Mouse (Mus musculus): ENCODE results near the gene Ripply3. TPM values are rescaled to one million over a fixed set of nuclear protein-coding genes. Genes with fewer than 3 reads are reported as not detected.
A peak's percentile ranks its signal among the peaks of the same experiment; 100 is the strongest.

Gene Ripply3
- polyA plus RNA-seq, 1 experiment from 2014 or later, result 4.2 TPM

- H3K9ac ChIP-seq, result peak overlapping the region; percentile 72
- H3K27ac ChIP-seq (ENCODE audit: poor library complexity, severe bottlenecking), result peak overlapping the region; percentile 95
- H3K4me3 ChIP-seq, result peak overlapping the region; percentile 39
- 0 out of 2 replicates have a peak, but pooled peaks cover 3% of the 10 kb centered on the region for H3K27me3 ChIP-seq (replicated peaks)
- peak overlapping the region; percentile 69 for H3K4me2 ChIP-seq
- H3K36me3 ChIP-seq, result 0 out of 2 replicates have a peak, but pooled peaks cover 4% of the 10 kb centered on the region
- 6% methylated on average over 30 of the region's 30 CpGs for WGBS
- ATAC-seq (ENCODE audit: insufficient number of reproducible peaks, low FRiP score), result peak; percentile 70
- H3K9me3 ChIP-seq (replicated peaks), result peaks cover 6% of the 10 kb centered on the region; the same call in 1 of the 2 replicates
- peaks cover 21% of the 10 kb centered on the region for H3K4me1 ChIP-seq (replicated peaks)
These were observed 25.7 kb upstream of the Ripply3 start for GRCm38 (mm10) chr16:94302274-94303202.

GRCm38 (mm10) chr16:94303203-94303535, 25.1 kb upstream of the Ripply3 start:
- H3K9ac ChIP-seq, result peak overlapping the region; percentile 72
- ATAC-seq (ENCODE audit: insufficient number of reproducible peaks, low FRiP score), result no peak; the same call in 1 of the 2 replicates
- H3K27ac ChIP-seq (ENCODE audit: poor library complexity, severe bottlenecking), result peak overlapping the region; percentile 95
- peaks cover 6% of the 10 kb centered on the region; the same call in 1 of the 2 replicates for H3K9me3 ChIP-seq (replicated peaks)
- H3K36me3 ChIP-seq, result 0 out of 2 replicates have a peak, but pooled peaks cover 4% of the 10 kb centered on the region
- 26% methylated on average over 6 of the region's 6 CpGs for WGBS
- 0 out of 2 replicates have a peak, but pooled peaks cover 3% of the 10 kb centered on the region for H3K27me3 ChIP-seq (replicated peaks)
- H3K4me2 ChIP-seq, result peak overlapping the region; percentile 69
- H3K4me1 ChIP-seq (replicated peaks), result peaks cover 21% of the 10 kb centered on the region
- H3K4me3 ChIP-seq, result peak overlapping the region; percentile 39

GRCm38 (mm10) chr16:94307526-94307925, 20.7 kb upstream of the Ripply3 start:
- H3K9me3 ChIP-seq (replicated peaks), result 0 out of 2 replicates have a peak, but pooled peaks cover 6% of the 10 kb centered on the region
- H3K36me3 ChIP-seq, result 0 out of 2 replicates have a peak, but pooled peaks cover 4% of the 10 kb centered on the region
- no peak overlapping the region for H3K4me2 ChIP-seq
- WGBS, result 75% methylated on average over 6 of the region's 6 CpGs
- no peak overlapping the region for H3K27ac ChIP-seq (ENCODE audit: poor library complexity, severe bottlenecking)
- no peak overlapping the region for H3K9ac ChIP-seq
- no peak overlapping the region for H3K4me3 ChIP-seq
- ATAC-seq (ENCODE audit: insufficient number of reproducible peaks, low FRiP score), result no peak
- peaks cover 22% of the 10 kb centered on the region for H3K4me1 ChIP-seq (replicated peaks)
- H3K27me3 ChIP-seq (replicated peaks), result 0 out of 2 replicates have a peak, but pooled peaks cover 3% of the 10 kb centered on the region

GRCm38 (mm10) chr16:94307942-94308341, 20.3 kb upstream of the Ripply3 start:
- Histone ChIP-seq H3K27me3 (replicated peaks) (0 out of 2 replicates have a peak, but pooled peaks cover 3% of the 10 kb centered on the region), H3K9me3 (replicated peaks) (0 out of 2 replicates have a peak, but pooled peaks cover 6% of the 10 kb centered on the region), H3K4me1 (replicated peaks) (peaks cover 18% of the 10 kb centered on the region), H3K4me2 (no peak overlapping the region), H3K9ac (no peak overlapping the region), H3K27ac (ENCODE audit: poor library complexity, severe bottlenecking) (no peak overlapping the region), H3K36me3 (0 out of 2 replicates have a peak, but pooled peaks cover 4% of the 10 kb centered on the region), H3K4me3 (no peak overlapping the region)
- 61% methylated on average over 6 of the region's 6 CpGs for WGBS
- no peak for ATAC-seq (ENCODE audit: insufficient number of reproducible peaks, low FRiP score)

- WGBS, result 74% methylated on average over 4 of the region's 4 CpGs
- Histone ChIP-seq H3K9ac (no peak overlapping the region), H3K4me3 (no peak overlapping the region), H3K27me3 (replicated peaks) (0 out of 2 replicates have a peak, but pooled peaks cover 3% of the 10 kb centered on the region), H3K36me3 (0 out of 2 replicates have a peak, but pooled peaks cover 4% of the 10 kb centered on the region), H3K4me2 (no peak overlapping the region), H3K27ac (ENCODE audit: poor library complexity, severe bottlenecking) (no peak overlapping the region), H3K4me1 (replicated peaks) (peaks cover 13% of the 10 kb centered on the region), H3K9me3 (replicated peaks) (0 out of 2 replicates have a peak, but pooled peaks cover 6% of the 10 kb centered on the region)
- ATAC-seq (ENCODE audit: insufficient number of reproducible peaks, low FRiP score), result no peak
These were observed 19.2 kb upstream of the Ripply3 start for GRCm38 (mm10) chr16:94309025-94309424.

- WGBS, result 45% methylated on average over 1 of the region's 1 CpGs
- H3K27ac ChIP-seq (ENCODE audit: poor library complexity, severe bottlenecking), result no peak overlapping the region
- no peaks in the 10 kb centered on the region for H3K27me3 ChIP-seq (replicated peaks)
- no peaks in the 10 kb centered on the region for H3K9me3 ChIP-seq (replicated peaks)
- peaks cover 13% of the 10 kb centered on the region for H3K4me1 ChIP-seq (replicated peaks)
- ATAC-seq (ENCODE audit: insufficient number of reproducible peaks, low FRiP score), result no peak
- no peaks in the 10 kb centered on the region for H3K36me3 ChIP-seq
- no peak overlapping the region for H3K4me2 ChIP-seq
- H3K4me3 ChIP-seq, result no peak overlapping the region
- 0 out of 2 replicates have a peak overlapping the region, but pooled peaks have one; percentile 47 for H3K9ac ChIP-seq
These were observed 16.8 kb upstream of the Ripply3 start for GRCm38 (mm10) chr16:94311416-94311815.

GRCm38 (mm10) chr16:94311931-94312330, 16.3 kb upstream of the Ripply3 start:
- no peak for ATAC-seq (ENCODE audit: insufficient number of reproducible peaks, low FRiP score)
- Histone ChIP-seq H3K36me3 (no peaks in the 10 kb centered on the region), H3K4me2 (peak overlapping the region; percentile 44), H3K4me3 (no peak overlapping the region), H3K4me1 (replicated peaks) (peaks cover 13% of the 10 kb centered on the region), H3K9me3 (replicated peaks) (no peaks in the 10 kb centered on the region), H3K27me3 (replicated peaks) (no peaks in the 10 kb centered on the region), H3K27ac (ENCODE audit: poor library complexity, severe bottlenecking) (no peak overlapping the region), H3K9ac (0 out of 2 replicates have a peak overlapping the region, but pooled peaks have one; percentile 47)
- 83% methylated on average over 4 of the region's 4 CpGs for WGBS

GRCm38 (mm10) chr16:94312663-94313228, 15.5 kb upstream of the Ripply3 start:
- peak; percentile 89 for ATAC-seq (ENCODE audit: insufficient number of reproducible peaks, low FRiP score)
- Histone ChIP-seq H3K9ac (peak overlapping the region; percentile 79), H3K4me1 (replicated peaks) (peaks cover 13% of the 10 kb centered on the region), H3K9me3 (replicated peaks) (no peaks in the 10 kb centered on the region), H3K4me2 (peak overlapping the region; percentile 79), H3K4me3 (peak overlapping the region; percentile 62), H3K27ac (ENCODE audit: poor library complexity, severe bottlenecking) (peak overlapping the region; percentile 97), H3K36me3 (no peaks in the 10 kb centered on the region), H3K27me3 (replicated peaks) (no peaks in the 10 kb centered on the region)
- under 1% methylated on average over 20 of the region's 20 CpGs for WGBS

- peak; percentile 93 for ATAC-seq (ENCODE audit: insufficient number of reproducible peaks, low FRiP score)
- Histone ChIP-seq H3K4me2 (peak within 1 kb of the TSS; percentile 79), H3K36me3 (no peaks in the 10 kb centered on the region), H3K4me3 (peak within 1 kb of the TSS; percentile 62), H3K4me1 (replicated peaks) (peaks cover 13% of the 10 kb centered on the region), H3K9me3 (replicated peaks) (no peaks in the 10 kb centered on the region), H3K27ac (ENCODE audit: poor library complexity, severe bottlenecking) (peak within 1 kb of the TSS; percentile 97), H3K9ac (peak within 1 kb of the TSS; percentile 80), H3K27me3 (replicated peaks) (no peaks in the 10 kb centered on the region)
- under 1% methylated on average over 64 of the region's 64 CpGs for WGBS
These were observed 14.8 kb upstream of the Ripply3 start, which contains the start of gene Hlcs for GRCm38 (mm10) chr16:94313229-94314030. Hlcs (minus strand) TSS chr16:94313571.

- H3K9ac ChIP-seq, result no peak overlapping the region
- H3K36me3 ChIP-seq, result no peaks in the 10 kb centered on the region
- H3K27ac ChIP-seq (ENCODE audit: poor library complexity, severe bottlenecking), result no peak overlapping the region
- WGBS, result 94% methylated on average over 5 of the region's 5 CpGs
- no peak overlapping the region for H3K4me3 ChIP-seq
- no peak for ATAC-seq (ENCODE audit: insufficient number of reproducible peaks, low FRiP score)
- H3K9me3 ChIP-seq (replicated peaks), result no peaks in the 10 kb centered on the region
- no peak overlapping the region for H3K4me2 ChIP-seq
- no peaks in the 10 kb centered on the region for H3K27me3 ChIP-seq (replicated peaks)
- H3K4me1 ChIP-seq (replicated peaks), result peaks cover 13% of the 10 kb centered on the region
These were observed 13.6 kb upstream of the Ripply3 start for GRCm38 (mm10) chr16:94314626-94315025.

Measured in heart, embryonic 12.5 days (tissue).